Mouse (Mus musculus): Measurements from ENCODE around the gene Acot13. TPM values are rescaled to one million over a fixed set of nuclear protein-coding genes. Genes with fewer than 3 reads are reported as not detected.
"Not testable (repeated sequence)": the region's sequence is repeated elsewhere in the genome, so short reads cannot be mapped to it uniquely, and the experiment has no call there.

The Acot13 gene
- 100 to 1,000 TPM; 418 to 460 TPM for total RNA-seq (2021)

DNA sequence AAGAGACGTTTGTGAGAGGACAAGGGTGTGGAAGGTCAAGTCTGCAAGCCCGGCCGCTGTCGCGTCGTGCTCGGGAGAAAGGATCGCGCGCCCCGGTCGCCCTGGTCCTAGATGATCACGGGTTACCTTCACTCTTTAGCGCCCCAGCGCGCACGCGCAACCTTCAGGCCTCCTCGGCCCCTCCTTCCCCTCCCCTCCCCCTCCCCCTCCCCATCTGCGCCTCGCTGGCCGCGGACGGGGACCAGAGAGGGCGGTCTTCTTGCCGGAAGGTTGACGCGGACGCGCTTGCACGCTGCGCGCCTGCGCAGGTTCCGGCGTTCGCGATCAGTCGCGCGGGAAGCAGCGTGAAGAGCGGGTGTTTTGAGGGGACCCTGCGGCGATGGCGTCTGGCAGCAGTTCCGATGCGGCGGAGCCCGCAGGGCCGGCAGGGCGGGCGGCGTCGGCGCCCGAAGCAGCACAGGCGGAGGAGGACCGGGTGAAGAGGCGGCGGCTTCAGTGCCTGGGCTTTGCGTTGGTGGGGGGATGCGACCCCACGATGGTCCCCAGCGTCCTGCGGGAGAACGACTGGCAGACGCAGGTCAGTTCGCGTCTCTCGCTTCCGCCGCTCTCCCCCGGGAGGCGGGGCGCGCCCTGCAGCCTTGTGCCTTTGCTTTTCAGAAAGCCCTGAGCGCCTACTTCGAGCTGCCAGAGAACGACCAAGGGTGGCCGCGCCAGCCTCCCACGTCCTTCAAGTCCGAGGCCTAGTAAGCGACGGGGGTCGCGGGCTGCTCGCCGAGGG is at the start of gene Acot13, which contains the start of gene Tdp2:
Gene Acot13 (minus strand): TSS at position 188 of the 778 bp plus-strand sequence.
Gene Tdp2 (plus strand): TSS at position 327 of the 778 bp plus-strand sequence.
- DNase-seq = peak; percentile 89 to 90
- intact Hi-C loops (cut with DNase I) = loop anchor here (5.0 to 10.0 kb wide), 4 partner anchors 69 to 191 kb away; partner anchors contain the start of genes Gmnn and Mrs2

DNA sequence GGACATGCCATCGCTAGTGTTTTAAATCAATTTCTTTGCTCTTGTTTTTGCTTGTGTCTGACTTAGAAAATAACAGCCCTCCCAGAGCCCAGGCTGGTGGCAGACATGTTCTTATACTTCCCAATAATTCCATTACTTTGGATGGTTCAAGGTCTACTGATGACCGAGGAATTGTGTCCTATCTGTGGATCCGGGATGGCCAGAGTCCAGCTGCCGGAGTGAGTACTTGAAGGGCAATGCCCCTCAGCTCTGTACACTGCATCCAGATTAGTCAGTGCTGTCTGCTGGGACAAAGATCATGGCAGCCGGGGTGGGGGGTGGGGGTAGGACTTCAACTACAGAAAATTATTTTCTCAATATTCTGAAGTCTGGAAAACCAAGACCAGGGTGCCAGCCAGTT is 49.4 kb upstream of the Acot13 start:
- intact Hi-C loops (cut with DNase I) = loop anchor here (5.0 kb wide), 1 partner anchor 42 kb away; no protein-coding TSS in a partner anchor
- no peak for DNase-seq

DNA sequence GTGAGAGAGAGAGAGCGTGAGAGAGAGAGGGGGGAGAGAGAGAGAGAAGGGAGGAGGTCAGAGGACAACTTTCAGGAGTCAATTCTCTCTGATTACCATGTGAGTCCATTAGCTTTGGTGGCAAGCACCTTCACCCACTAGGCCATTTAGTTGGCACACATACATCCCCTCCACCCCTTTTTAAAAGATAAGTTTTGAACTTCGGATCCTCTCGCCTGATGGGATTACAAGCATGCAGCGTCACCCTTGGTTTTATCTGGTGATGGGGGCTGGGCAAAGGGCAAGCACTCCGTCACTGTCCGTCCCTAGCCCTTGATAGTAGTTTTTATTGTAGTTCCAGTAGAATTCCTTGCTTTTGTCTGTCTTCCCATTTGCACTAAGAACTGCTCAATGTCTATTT is 48.9 kb upstream of the Acot13 start:
- DNase-seq = no peak
- intact Hi-C loops (cut with DNase I) = loop anchor here (5.0 kb wide), 1 partner anchor 42 kb away; no protein-coding TSS in a partner anchor

DNA sequence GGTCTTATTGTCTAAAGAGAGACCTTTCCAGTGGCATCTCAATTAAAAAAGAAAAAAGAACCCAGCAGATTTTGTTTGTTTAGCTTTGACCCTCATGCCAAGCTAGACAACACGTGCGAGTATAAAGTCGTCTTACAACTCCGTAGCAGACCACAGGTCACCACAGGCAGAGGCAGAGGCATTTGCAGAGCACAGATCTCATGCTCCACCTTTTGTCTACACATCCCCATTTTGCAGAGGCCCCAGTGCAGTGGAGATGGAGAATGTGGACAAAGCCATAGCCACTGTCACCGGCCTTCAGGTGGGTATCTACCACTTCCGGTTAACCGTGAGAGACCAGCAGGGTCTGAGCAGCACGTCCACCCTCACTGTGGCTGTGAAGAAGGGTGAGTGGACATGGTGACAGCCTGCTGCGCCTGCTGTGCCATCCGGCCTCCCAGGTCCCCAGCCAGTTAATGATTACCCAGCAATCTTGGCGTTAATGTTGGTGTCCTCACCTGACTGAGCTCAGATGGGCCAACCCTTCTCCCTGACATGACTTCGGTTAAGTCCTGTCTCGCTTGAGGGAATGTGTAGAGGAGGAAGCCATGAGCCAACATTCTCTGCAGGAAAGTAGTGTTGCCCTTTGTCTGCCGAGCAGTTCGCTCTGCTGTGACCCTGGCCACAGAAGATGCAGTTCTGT is 48.2 kb upstream of the Acot13 start:
- intact Hi-C loops (cut with DNase I) = loop anchor here (5.0 kb wide), 1 partner anchor 43 kb away; no protein-coding TSS in a partner anchor
- no peak for DNase-seq

DNA sequence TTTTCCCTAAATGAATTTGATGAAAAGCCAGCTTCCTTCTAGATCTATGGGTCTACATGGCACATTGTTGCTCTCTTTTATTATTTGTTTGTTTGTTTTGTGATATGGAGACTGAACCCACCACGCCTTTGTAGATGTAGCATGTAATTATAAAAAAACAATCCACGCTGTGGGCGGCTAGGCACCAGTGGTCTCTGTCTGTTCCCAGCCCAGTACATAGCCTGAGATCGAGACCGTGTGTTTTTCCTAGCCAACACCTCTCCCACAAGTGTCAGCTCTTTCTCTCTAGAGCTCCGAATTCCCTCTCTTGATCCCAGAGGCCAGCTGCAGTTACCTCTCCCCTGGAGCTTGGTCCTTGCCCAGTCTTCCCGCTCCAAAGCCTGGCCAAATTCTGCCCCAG is 36.9 kb upstream of the Acot13 start:
- DNase-seq = no peak
- intact Hi-C loops (cut with DNase I) = no loop called here

DNA sequence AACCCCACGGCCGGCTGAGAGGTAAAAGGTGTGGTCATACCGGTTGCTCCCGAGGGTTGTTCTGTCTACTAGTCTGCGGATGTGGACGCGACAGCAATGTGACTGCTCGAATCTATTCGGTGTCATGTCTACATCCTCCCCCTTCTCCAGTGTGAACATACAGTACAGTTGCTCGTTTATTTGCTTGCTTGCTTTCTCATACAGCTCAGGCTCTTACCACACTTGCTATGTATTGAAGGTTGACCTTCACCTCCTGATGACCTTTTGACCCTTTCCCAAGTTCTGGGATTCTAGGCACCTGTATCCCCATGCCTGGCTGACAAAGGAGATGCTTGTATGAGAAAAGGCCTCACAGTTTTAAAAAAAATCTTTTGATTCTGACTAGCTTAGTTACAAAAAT is 36.4 kb upstream of the Acot13 start:
- intact Hi-C loops (cut with DNase I) = no loop called here
- DNase-seq = no peak

DNA sequence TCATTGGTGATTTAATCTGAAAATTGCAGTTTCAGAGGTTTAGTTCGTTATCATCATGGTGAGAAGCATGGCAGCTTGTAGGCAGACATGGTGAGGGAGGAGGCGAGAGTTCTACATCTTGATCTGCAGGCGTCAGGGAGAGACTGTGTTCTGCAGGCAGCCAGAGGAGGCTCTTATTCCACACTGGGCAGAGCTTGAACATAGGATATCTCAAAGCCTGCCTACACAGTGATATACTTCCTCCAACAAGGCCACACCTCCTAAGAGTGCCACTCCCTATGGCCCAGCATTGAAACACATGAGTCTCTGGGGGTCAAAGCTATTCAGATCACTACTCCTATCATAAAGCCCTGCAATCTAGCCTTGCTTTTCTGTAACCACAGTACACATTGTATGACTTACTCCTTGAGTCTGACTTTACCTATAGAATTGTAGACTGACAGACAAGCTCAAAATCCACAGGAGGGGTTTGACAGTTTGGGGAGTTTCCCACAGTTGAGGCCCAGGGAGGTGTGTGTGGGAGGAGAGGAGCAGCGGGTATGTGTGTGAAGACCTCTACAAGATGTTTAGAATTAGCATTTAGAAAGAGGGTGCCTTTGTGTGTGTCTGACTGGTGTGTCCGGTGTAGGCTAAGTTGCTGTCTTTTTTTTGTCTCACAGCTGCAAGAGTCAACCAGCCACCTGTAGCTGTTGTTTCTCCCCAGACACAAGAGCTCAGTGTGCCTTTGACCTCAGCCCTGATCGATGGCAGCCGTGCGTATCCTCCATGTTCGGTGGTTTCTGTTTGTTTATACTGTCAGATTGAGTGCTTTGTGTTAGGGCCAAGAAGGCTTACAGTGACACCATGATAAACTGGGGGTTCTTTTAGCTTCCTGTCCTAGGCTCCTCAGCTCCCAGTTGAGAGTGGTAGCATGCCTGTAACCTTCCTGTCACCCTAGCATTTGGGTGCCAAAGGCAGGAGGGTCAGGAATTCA is 35.4 kb upstream of the Acot13 start:
- intact Hi-C loops (cut with DNase I) = no loop called here
- DNase-seq = no peak

DNA sequence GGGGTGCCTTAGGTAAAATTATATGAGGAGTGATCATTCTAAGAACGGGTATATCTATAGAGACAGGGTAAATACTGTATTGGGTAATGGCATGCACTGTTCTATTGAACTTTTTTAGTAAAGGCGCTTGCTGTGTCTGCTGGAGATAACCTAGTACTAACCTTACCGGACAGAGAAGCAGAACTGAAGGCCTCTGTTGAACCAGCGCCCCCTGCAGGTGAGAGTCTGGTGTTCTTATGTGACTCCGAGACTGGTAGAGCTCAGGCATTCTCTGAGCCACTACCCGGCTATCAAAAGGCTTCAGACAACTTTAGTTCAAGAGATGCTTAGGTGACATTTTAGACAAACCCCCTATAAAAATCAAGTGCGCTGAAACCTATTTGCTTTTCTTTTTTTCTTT is 31.2 kb upstream of the Acot13 start:
- intact Hi-C loops (cut with DNase I) = no loop called here

DNA sequence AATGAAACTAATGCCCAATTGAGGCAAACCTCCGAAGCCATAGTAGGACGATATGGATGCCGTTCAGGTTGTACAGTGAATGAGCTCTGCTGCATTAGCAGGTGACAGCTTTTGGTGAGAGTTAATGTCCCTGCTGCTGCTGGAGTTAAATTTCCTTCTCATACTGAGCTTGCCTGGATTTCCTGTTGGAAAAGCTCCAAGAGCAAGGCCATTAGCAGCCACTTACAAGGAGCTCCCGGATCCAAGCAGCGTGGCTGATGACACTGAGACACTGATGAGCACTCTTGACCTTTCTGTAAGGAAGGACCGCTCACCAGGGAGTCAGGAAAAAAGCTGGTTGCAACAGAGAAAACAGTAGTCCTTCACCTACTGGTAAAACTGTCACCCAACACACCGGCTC is 30.7 kb upstream of the Acot13 start:
- DNase-seq = no peak

More for the DNA sequence above, 31.2 kb upstream of the Acot13 start:
- DNase-seq = peak; percentile 29 to 48

DNA sequence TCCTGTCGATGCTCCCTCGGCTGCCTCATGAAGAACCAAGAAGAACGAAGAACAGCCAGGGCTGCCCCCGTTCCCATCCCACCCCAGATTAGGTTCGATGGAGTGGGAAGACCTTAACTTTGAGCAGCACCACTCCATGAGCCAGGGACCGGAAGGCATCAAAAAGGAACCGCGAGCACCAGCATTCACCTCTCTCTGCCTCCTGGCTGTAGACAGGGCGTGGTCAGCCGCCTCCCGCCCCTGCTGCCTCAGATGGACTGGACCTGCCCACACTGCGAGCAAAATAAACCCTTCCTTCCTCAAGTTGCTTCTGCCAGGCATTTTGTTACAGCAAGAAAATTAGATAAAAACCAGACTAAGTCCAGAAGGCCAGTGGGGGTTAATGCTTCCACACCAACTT is 29.7 kb upstream of the Acot13 start:
- intact Hi-C loops (cut with DNase I) = no loop called here
- no peak for DNase-seq

More for the DNA sequence above, 30.7 kb upstream of the Acot13 start:
- intact Hi-C loops (cut with DNase I) = no loop called here

DNA sequence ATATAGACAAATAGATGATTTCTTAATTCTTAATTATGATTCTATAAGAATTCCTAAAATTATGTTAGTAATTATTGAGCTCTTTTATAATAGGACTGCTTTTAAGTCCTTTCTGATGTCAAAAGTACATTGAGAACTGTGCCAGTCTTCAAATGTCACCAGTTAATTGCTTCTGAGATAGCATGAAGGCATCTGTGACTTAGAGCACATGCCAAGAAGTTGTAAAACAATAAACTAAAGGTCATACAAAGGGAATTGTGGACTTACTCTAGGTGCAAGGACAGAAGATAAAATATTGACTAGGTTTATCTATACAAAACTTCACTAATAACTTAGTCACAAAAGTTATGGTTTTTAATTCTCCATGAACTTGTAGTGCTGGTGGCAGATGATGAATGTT is 27.8 kb upstream of the Acot13 start:
- no peak for DNase-seq
- intact Hi-C loops (cut with DNase I) = no loop called here

DNA sequence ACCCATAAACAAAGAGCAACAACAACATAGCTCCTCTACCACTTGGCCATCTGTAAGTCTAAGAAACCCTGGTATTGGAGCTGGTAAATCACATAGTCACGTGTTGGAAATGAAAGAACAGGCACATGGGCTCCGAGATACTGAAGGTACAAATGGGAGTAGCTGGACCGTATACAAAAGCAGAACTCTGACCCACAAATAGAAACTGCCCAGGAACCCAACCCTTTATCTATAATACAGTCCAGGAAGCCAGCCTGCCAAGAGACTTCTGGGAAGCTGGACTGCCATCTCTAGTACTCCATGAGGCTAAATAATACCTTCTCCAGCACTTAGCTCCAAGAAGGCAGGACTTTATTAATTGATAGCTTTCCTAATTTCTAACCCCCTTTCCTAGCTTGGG is 21.2 kb upstream of the Acot13 start:
- intact Hi-C loops (cut with DNase I) = no loop called here
- no peak for DNase-seq

DNA sequence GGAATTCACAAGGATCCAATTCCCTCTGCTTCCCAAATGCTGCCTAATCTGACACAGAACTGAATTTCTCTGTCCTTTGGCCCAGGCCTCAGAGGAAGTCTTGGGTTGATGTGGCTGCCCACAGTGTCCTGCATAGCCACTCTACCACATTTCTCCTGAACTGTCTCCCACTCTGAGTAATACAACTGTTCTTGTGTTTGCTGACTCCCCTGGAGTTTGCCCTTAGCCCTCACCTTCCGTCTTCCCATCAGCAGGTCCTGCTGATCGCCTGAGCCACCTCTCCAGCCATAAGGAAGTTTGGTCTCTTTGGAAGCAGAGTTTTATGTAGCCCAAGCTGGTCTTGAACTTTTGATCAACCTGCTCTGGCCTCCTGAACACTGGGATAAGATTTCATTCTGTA is 20.6 kb upstream of the Acot13 start:
- DNase-seq = no peak
- intact Hi-C loops (cut with DNase I) = no loop called here

DNA sequence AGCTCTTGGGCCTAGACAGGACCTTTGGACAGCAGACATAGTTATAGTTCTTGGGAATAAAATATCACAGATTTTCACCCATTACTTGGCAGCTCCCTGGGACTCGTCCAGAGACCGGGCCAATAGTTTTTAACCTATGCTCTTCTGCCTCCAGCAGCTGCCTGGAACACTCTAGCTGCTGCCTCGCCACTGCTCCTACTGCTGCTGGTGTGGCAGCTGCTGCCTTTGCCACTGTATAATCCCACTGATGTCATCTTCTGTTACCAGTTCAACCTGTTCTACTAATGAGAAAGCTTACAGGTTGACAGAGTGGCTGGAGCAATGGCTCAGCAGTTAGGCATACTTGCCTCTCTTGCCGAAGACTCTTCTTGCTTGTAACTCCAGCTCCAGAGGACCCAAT is 18.0 kb upstream of the Acot13 start:
- no peak for DNase-seq
- intact Hi-C loops (cut with DNase I) = no loop called here

DNA sequence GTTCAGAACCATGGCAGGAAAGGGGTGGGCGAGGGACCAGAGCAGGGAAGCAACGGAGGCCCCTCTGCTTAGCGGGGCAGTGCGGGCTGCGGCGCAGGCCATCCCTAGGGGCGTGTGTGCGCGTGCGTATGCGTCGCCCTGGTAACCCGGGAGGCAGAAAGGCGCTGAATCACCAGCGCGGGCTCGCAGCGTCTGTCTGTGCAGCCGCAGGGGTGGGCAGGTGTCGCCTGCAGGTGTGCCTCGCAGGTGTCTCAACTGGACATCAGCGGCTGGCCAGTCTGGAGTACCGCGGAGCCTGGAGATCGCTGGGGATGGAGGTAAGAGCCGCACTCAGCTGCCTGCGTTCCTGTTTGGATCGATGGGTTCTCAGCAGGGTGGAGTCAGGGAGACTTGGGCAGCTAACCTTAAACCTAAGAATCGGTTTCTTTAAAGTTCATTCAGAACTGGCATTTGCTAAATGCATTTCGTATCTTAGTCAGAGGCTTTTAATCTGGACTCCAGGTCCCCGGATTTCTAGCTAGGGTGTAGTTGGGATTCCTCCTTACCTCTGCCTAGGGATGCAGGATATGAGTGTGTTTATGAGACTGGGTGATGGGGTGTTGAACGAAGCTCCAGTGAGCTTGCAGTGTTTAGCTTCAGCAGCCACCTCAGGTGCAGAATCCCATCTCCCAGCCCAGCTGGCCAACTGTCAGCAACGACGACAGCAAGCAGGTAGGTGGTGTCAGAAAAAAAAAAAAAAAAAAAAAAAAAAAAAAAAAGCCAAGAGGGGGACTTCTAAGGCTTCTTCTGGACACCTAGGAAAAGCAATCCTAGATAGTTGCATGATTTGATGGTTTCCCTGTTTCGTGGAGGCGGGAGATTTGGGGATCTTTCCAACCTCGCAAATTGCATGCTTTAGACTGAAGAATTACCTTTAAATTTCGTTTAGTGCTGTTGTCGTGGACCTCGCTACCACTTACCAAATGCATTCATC is 13.9 kb upstream of the Acot13 start, which contains the start of gene D130043K22Rik:
Gene D130043K22Rik (plus strand): TSS at position 153 of the 973 bp plus-strand sequence.
- DNase-seq = no peak
- intact Hi-C loops (cut with DNase I) = loop anchor here (5.0 kb wide), 1 partner anchor 72 kb away; no protein-coding TSS in a partner anchor

DNA sequence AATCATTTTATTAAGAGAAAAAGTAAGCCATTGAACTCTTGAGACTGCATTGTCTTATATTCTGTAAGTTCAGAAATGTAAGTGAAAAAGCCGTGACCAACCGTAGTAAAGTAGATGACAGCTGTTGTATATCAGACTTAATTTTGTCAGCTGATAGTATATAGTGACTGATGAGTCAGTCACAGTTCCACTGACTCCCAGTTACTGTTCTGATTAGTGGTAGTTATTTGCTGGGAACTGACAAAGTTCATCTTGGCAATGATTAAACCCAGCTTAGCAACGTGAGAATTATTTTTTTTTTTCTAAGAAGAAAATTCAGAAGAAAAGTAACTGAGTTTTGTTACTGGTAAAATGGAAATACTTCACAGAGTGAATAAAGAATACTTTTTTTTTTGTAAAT is 10.4 kb upstream of the Acot13 start:
- no peak for DNase-seq
- intact Hi-C loops (cut with DNase I) = loop anchor here (5.0 kb wide), 1 partner anchor 76 kb away; no protein-coding TSS in a partner anchor

DNA sequence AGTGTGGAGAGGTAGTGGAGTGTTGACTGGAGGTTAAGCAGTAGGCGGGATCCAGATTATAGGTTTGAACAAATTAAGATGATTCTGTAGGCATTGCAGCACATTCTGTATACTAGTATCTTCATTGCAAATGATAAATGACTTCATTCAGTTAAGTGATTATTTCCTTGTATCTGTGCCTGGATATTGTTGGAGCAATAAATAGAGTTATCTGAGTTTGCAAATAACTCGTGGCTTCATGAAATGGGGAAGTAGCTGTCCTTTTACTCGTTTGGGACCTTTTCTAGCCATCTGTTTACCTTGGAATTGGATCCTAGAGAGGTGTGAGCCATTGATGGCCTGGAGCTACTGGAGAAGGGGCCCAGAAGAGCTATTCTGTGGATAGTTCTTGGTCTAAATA is 8.5 kb upstream of the Acot13 start:
- intact Hi-C loops (cut with DNase I) = loop anchor here (5.0 to 10.0 kb wide), 2 partner anchors 77 to 155 kb away; no protein-coding TSS in a partner anchor
- DNase-seq = no peak

DNA sequence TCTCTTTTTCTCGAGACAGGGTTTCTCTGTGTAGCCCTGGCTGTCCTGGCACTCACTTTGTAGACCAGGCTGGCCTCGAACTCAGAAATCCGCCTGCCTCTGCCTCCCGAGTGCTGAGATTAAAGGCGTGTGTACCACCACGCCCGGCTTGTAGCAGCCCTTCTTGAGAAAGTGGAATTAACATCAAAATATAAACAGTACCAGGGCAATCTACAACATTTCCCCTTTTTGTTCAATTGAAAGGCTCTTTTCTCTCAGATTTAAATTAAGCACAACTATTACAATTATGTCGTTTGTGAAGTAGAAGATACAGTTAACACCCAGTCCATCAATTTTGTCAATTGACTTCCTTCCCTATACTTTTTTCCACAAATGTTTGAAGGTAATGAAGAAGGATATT is 6.4 kb upstream of the Acot13 start:
- intact Hi-C loops (cut with DNase I) = loop anchor here (10.0 kb wide), 1 partner anchor 157 kb away; no protein-coding TSS in a partner anchor
- not testable (repeated sequence) for DNase-seq

DNA sequence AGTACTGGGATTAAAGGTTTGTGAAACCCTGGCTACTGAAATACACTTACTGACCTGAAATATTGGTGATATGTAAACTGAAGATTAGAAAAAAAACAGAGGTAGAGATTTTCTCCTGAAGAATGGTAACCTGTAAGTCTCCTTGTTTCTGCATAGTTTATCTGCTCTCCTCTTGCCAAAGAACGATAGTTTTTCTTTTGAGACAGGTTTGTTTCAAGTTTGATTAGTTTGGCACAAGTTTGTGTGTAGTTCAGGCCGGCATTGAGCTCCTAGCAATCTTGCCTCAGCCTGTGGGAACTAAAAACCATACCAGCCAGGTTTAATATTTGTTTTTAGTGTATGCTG is 1.4 kb upstream of the Acot13 start:
- DNase-seq = no peak
- intact Hi-C loops (cut with DNase I) = loop anchor here (5.0 to 10.0 kb wide), 4 partner anchors 70 to 190 kb away; partner anchors contain the start of genes Gmnn and Mrs2
